Mouse (Mus musculus) cerebral cortex, adult 2 months (tissue): Measurements from ENCODE around the gene Cyb561d2.

Source experiments
- WGBS: fragments of 180-500 bp; shearing (Covaris S2); methylation state at CpG from one replicate; pipeline ENCODE4 v1.1.7; 2018; 5-methylcytosine and 5-hydroxymethylcytosine counted together

Gene Cyb561d2

DNA sequence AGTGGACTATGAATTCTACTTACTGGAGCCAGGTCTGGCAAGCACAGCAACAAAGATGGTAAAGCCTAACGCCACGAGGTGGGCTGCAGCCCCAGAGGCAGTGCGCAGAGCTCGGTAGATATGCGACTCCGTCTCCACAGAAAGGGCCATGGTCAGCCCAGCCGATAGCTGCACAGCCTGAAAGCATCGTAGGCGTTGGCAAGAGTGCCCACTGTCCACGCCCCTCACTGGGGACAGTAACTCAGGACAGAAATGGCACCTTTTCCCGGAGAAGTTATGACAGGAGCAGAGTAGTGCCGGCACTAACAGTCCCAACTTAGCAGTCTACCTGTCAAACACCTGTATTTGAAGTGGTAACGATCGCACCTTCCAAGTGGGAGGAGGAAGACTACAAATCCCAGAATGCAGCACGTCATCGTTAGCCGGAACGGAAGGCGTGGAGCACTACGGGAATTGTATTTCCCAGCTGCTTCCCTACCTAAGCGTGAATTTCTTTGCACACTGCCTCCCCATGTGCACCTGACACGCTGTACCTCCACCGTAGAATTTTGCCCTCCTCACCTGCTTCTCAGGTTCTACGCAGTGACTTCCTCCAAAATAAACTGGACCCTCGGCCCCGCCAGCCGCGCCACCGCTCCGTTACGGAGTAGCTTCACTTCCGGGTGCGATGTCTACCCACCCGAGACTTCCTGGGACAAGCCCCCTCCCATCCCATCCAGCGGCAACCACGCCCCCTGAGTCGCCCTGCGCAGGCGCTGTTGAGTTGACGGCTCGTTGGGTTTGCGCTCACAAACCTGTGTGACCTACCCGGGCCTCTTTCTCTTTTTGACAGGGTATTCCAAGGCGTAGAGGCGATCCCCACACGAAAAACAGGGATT, at the start of gene Cyb561d2, which contains the start of gene Nprl2:
Gene Cyb561d2, minus strand, starts transcription at position 720 of the 878 bp plus-strand sequence.
Gene Nprl2, plus strand, starts transcription at position 753 of the 878 bp plus-strand sequence.
- under 1% methylated on average over 46 of the region's 46 CpGs for WGBS

- 95% methylated on average over 6 of the region's 6 CpGs for WGBS
Observed at GRCm38 (mm10) chr9:107590773-107591060, 48.7 kb upstream of the Cyb561d2 start.

GRCm38 (mm10) chr9:107590058-107590772, 48.2 kb upstream of the Cyb561d2 start:
- 88% methylated on average over 25 of the region's 25 CpGs for WGBS

- 4% methylated on average over 33 of the region's 33 CpGs for WGBS
Observed at GRCm38 (mm10) chr9:107587833-107588639, 46.0 kb upstream of the Cyb561d2 start.

DNA sequence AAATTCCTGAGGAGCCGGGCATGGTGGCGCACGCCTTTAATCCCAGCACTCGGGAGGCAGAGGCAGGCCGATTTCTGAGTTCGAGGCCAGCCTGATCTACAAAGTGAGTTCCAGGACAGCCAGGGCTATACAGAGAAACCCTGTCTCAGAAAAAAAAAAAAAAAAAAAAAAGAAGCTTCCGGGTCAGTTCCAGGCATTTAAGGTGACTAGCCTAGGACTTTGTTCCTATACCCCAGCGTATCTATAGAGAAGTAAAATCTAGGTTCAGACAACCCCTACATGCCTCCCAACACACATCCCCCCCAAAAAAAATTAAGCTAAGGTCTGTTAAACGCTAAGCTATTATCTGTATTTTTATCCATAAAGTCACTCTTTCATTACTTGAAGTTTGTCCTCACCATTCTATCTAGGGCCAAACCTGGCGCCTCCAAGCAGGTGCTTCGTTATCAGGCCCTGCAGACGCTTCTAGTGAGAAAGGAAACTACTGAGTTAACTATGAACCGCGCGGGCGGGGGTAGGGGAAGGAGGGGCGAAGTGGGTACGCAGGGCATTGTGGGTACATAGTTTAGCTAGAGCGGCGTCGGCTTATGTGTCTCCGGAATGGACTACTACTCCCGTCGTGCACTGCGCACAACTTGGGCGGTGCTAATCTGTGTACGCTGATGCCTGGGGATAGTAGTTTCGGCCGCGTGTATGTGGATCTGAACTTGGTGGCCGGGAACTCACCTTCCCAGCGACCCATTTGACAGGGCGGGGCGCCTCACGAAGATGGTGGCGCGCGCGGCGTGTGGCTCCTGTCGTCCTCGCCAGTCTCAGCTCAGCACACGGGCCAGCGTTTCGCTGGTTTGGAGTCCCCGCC, 45.2 kb upstream of the Cyb561d2 start, which contains the start of gene Ifrd2:
Gene Ifrd2, plus strand, starts transcription at position 669 of the 859 bp plus-strand sequence.
- 11% methylated on average over 46 of the region's 46 CpGs for WGBS

DNA sequence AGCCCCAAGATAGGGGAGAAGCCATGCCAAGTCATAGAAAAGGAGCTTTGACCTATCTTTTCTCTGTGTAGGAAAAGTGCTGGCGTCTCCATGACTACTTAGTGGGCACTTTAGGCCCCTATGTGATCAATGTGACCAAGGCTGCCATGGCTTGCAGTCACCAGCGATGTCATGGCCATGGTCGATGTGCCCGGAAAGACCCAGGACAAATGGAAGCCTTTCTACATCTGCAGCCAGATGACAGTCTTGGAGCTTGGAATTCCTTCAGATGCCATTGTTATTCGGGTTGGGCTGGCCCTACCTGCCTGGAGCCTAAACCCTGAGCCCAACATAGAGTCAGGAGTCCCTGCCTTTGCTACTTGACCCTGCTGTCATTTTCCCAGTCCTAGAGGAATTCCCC, 44.5 kb upstream of the Cyb561d2 start:
- WGBS, result 90% methylated on average over 5 of the region's 5 CpGs

GRCm38 (mm10) chr9:107583174-107583573, 41.2 kb upstream of the Cyb561d2 start:
- 92% methylated on average over 14 of the region's 14 CpGs for WGBS

DNA sequence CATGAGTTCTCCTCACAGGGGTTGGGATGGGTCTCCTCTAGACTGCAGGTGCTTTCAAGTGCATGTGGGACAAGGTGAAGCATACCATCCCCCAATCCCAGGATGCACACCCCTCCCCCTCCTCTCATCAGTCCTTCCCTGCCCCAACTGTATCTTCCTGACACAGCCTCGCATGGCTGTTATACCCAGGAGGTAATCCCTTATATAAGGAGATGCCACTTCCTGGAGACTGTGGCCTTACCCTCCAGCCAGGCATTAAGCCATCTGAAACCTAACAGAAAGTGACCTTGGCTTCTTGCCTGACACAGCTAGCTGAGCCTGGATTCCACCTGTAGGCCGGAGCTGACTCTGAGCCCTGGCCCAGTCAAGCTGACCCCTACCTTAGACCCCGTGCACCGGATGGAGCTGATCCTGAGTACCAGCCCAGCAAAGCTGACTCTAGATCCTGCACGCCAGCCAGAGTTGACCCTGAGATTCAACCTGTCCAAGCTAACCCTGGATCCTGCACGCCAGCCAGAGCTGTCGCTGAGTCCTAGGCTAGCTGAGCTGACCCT, 40.6 kb upstream of the Cyb561d2 start:
- WGBS, result 87% methylated on average over 7 of the region's 7 CpGs

DNA sequence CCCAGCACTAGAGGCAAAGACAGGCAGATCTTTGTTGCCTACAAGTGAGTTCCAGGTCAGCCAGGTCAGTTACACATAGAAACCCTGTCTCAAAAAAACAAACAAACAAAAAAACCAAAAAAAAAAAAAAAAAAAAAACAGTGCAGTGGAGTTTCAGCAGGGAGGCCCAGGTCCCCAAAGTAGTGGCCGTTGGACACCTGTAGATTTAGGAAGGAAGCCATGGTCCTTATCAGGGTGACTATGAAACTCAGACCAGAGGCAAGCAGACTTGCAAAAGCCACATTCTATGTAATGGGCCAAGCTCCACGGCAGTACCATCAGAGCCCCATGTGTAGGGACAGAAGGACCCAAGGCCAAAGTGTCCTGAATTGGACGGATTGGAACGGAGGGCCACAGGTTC, 39.6 kb upstream of the Cyb561d2 start:
- 75% methylated on average over 4 of the region's 4 CpGs for WGBS

GRCm38 (mm10) chr9:107580501-107581317, 38.7 kb upstream of the Cyb561d2 start, which contains the start of gene Hyal3:
Gene Hyal3, plus strand, starts transcription at chr9:107580818.
- under 1% methylated on average over 32 of the region's 32 CpGs for WGBS

DNA sequence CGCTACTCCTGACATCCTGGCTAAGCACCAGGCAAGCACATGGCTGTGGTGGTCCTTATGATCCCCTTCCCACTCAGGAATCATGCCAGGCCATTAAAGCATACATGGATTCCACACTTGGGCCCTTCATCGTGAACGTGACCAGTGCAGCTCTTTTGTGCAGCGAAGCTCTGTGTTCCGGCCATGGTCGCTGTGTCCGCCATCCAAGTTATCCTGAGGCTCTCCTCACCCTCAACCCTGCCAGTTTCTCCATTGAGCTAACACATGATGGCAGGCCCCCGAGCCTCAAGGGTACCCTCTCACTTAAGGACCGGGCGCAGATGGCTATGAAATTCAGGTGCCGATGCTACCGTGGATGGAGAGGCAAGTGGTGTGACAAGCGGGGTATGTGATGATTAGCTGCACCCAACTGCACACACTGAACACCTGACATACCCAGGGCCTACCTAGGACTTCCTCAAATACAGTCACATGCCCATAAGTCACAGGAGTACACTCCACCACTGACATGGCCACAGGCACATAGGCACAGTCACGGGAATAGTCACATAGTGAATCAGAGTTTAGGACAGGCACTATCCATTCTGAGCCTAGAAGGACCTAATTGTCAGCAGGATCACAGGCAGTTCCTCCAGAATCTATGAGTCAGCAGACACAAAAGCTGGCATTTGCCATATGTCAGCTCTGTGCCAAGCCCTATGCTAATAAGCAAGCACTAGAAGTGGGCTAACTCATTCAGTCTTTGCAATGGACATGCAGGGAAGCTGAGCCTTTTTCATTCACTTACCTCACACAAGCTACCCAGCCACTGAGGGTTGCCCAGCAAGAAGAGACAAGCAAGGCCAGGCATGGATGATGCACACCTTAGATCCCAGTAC, 37.3 kb upstream of the Cyb561d2 start:
- WGBS, result 91% methylated on average over 14 of the region's 14 CpGs

- 73% methylated on average over 3 of the region's 3 CpGs for WGBS
Observed at GRCm38 (mm10) chr9:107578587-107578986, 36.6 kb upstream of the Cyb561d2 start, which contains the start of gene Naa80. Gene Naa80, plus strand, starts transcription at chr9:107578887.

DNA sequence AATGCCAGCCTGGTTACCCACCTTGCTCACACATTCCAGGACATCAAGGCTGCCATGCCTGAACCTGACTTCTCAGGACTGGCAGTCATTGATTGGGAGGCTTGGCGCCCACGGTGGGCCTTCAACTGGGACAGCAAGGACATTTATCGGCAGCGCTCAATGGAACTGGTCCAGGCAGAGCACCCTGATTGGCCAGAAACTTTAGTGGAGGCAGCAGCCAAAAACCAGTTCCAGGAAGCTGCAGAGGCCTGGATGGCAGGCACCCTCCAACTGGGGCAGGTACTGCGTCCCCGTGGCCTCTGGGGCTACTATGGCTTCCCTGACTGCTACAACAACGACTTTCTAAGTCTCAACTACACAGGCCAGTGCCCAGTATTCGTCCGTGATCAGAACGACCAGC, 35.9 kb upstream of the Cyb561d2 start:
- WGBS, result 84% methylated on average over 10 of the region's 10 CpGs

GRCm38 (mm10) chr9:107576357-107577107, 34.5 kb upstream of the Cyb561d2 start, which contains the start of gene Hyal1:
Gene Hyal1, plus strand, starts transcription at chr9:107576927.
- whole genome bisulfite sequencing, result 36% methylated on average over 16 of the region's 16 CpGs

DNA sequence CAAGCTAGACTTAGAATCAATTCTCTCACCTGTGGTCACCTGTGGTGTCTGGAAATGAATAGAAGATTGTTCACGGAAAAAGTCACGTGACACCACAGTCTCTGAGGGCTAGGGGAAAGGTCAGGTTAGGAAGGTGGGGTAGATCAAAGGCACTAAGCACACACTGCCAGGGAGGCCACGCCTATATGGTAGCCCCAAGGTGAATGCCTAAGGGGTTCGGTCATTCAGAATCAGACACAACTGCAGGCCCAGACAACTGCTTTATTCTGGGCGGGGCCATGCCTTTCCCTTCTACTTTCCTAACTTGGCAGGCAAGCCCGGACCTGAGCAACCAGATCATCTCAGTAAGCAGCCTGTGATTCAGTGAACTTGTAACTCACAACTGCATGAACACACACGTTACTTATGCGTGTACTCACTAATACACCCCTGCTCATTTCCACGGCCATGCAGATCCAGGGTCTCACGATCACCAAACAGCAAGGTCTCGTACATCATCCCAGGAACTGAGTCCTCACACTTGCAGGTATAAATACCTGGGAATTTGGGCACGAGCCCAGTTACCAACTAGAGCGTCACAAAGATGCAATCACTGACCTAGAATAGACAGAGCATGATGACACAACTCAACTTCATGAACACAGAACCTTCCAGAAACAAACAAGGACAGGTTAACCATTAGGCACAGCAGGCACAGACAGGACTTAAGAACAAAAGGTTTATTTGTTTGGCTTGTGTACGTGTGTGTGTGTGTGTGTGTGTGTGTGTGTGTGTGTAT, 33.8 kb upstream of the Cyb561d2 start:
- 83% methylated on average over 14 of the region's 14 CpGs for WGBS

GRCm38 (mm10) chr9:107573774-107574173, 31.8 kb upstream of the Cyb561d2 start:
- 82% methylated on average over 6 of the region's 6 CpGs for WGBS

DNA sequence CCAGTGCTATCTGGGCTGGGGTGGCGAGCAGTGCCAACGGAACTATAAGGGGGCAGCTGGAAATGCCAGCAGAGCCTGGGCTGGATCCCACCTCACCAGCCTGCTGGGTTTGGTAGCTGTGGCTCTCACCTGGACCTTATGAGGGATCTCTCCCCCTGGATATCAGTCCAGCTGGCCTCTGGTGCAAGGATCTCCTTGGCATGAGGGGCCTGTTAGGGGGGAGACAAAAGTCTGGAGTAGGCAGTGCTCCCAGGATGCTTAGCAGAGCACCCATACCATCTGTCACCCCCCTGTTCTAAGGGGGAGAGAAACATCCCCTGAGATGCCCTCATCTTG, 30.3 kb upstream of the Cyb561d2 start:
- WGBS, result 98% methylated on average over 2 of the region's 2 CpGs
